Mouse (Mus musculus) bone marrow macrophage, adult 2 months (primary cell): ENCODE results near the gene Gm44790.

ENCODE experiments used
- CTCF ChIP-seq: IDR thresholded peaks from 2 replicates; pipeline ENCODE4 v1.5.1; 2012; ENCODE audit warnings: low read depth, mild to moderate bottlenecking, low read length, moderate library complexity
- POLR2A ChIP-seq: IDR thresholded peaks from 2 replicates; pipeline ENCODE4 v1.6.1; 2012; ENCODE audit warnings: mild to moderate bottlenecking, low read depth, low read length, borderline replicate concordance

- TF ChIP-seq POLR2A (no peak), CTCF (no peak)
These were observed 12.7 kb downstream of the Gm44790 start for GRCm38 (mm10) chr6:86439119-86439496.
